Mouse (Mus musculus) common myeloid progenitor, adult 5-6 weeks (primary cell): ENCODE measurements around the gene Jmjd1c. TPM values are rescaled to one million over a fixed set of nuclear protein-coding genes. Genes with fewer than 3 reads are reported as not detected.

Experiments
- ATAC-seq: replicated peaks from 2 replicates; pipeline ENCODE4 v1.8.0; 2016; ENCODE audit warnings: low read depth, mild to moderate bottlenecking, moderate TSS enrichment, inconsistent platforms; ENCODE audit not compliant: poor library complexity, severe bottlenecking
- total RNA-seq: library from RNA; stranded (forward); fragments of 200-1000, 187-1606 nt; gene quantifications from 2 replicates; pipeline ENCODE4 v1.2.3, GENCODE M21; 2017

The Jmjd1c gene
- total RNA-seq: 134 and 162 TPM in 2 replicates

- ATAC-seq: peak; percentile 63
These were observed at the start of gene Jmjd1c for GRCm38 (mm10) chr10:67095798-67096620. Gene Jmjd1c, plus strand, starts transcription at chr10:67096125.

DNA sequence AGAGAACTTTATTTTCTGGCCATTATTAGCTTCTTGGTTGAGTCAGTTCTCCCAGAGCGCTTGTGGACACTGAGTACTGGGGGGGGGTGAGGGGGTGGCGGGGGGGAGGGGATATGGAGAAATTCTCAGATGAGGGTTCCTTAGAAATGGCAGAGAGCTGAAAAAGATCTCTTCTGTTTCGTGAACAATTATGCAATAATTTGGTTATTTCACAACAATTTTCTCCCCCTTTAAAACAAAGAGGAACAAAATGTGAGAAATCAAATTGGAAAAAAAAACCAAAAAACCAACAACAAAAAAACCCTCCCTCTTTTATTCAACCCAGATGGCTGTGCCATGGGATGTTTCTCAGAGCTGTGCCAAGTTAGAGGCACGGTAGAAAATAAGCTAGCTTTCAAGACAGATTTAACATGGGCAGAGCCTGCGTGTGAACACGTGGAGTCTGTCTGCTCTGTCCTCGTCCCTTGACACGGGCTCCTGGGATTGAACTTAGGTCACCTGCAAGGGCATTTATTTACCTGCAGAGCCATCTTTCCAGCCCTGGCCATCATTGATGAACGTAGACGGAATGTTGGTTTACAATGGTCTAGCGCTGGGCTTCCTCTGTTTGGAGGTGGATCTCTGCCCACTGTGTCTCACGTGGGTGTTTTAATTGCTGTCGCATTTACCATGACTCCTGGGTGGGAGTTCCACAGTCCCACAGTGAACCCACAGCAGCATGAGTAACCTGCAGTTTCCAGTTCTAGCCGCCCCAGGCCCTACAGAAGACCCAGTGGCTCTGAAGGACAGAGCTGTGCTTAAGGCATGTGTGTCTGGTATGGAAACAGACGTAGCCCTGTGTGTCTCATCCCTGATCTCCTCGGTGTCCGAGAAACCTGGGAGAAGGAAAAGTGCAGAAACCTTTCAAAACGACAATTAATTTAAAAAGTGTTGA, 47.9 kb upstream of the Jmjd1c start:
- peak; percentile 31 for ATAC-seq

- ATAC-seq: peak; percentile 84
These were observed 46.9 kb upstream of the Jmjd1c start for GRCm38 (mm10) chr10:67048871-67049615.

GRCm38 (mm10) chr10:67049621-67050020, 46.3 kb upstream of the Jmjd1c start:
- no peak for ATAC-seq

DNA sequence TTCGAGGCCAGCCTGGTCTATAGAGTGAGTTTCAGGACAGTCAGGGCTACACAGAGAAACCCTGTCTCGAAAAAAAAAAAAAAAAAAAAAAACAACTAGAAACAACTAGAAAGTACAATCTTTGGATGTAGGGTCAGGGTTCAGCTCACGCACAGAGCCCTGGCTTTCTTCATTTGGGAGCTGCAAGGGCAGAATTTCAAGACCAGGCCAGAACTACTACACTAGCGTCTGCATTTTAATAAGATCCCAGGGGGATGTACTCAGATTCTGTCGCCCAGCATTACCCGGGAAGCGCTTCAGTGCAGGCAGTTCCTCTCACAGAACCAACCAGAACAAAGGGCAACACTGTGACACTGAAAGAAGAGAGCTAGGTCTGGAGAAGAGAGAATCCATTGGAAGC, 45.2 kb upstream of the Jmjd1c start:
- no peak for ATAC-seq

DNA sequence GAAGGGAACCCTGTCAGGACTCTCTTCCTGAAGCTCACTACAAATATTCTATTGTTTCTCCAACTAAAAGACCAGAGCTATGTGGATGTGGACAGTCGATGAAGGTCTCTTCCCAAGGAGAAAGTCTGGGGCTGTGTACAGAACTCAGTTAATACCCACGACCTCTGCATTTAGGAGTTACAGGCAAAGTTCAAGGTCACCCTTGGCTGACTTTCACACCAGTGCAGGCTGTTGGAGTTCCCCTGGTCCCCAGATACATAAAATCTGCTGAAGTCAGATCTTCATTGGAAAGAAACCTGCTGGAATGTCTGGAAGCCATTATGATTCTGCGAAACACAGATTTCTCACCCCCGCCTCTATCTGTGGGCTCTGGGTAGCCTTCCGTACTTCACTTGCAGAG, 44.5 kb upstream of the Jmjd1c start:
- no peak for ATAC-seq

- peak; percentile 30 for ATAC-seq
These were observed 43.5 kb upstream of the Jmjd1c start for GRCm38 (mm10) chr10:67052429-67052828.

- ATAC-seq: no peak
These were observed 42.5 kb upstream of the Jmjd1c start for GRCm38 (mm10) chr10:67053475-67053874.

GRCm38 (mm10) chr10:67055867-67056856, 39.8 kb upstream of the Jmjd1c start:
- ATAC-seq: no peak

- ATAC-seq: no peak
These were observed 38.7 kb upstream of the Jmjd1c start for GRCm38 (mm10) chr10:67057208-67057607.

GRCm38 (mm10) chr10:67057696-67058095, 38.2 kb upstream of the Jmjd1c start:
- ATAC-seq: no peak

DNA sequence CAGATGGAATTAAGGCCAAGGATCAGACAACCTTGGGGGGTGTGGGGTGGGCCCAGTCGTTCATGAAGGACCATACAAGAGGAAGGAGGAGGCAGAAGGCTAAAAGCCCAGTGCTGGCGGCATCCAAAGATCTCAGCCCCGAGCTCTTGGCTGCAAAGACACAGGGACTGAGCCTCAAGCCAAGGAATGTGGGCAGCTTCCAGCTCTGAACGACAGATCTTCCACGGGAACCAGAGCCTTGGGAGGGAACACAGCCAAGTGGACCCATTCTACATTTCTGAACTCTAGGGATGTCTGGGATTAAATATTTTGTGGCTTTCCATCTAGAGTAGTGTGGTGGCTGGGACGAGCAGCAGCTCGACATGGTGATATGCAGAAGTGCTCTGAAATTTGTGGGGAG, 37.6 kb upstream of the Jmjd1c start:
- no peak for ATAC-seq

- no peak for ATAC-seq
These were observed 37.2 kb upstream of the Jmjd1c start for GRCm38 (mm10) chr10:67058702-67059101.

- no peak for ATAC-seq
These were observed 34.5 kb upstream of the Jmjd1c start for GRCm38 (mm10) chr10:67061367-67061801.

GRCm38 (mm10) chr10:67061823-67062222, 34.1 kb upstream of the Jmjd1c start:
- no peak for ATAC-seq

- ATAC-seq: no peak
These were observed 30.5 kb upstream of the Jmjd1c start for GRCm38 (mm10) chr10:67065277-67065887.

GRCm38 (mm10) chr10:67065927-67066326, 30.0 kb upstream of the Jmjd1c start:
- no peak for ATAC-seq

DNA sequence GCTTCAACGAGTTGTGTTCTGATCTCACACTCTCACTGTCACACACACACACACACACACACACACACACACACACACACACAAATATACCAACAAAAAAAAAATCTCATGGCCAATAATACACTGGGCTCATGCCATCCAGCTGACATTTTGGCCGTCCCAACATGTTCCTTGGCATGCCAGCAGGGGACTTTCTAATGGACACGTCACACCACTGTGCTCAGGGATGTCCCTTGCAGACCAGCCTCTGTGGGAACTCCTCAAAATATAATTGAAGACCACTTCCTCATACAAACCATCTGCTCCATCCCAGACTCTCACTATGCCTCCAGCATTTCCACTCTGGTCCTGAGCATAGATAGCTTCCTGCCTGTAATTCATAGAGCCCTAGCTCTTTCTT, 29.5 kb upstream of the Jmjd1c start:
- ATAC-seq: peak; percentile 52

GRCm38 (mm10) chr10:67069013-67069412, 26.9 kb upstream of the Jmjd1c start:
- ATAC-seq: peak; percentile 84
